Mouse (Mus musculus) right cerebral cortex, postnatal 4 days (tissue): ENCODE results near the gene Hsd17b11.

Experiments
- DNase-seq: peaks from one replicate; pipeline ENCODE4 v3.0.0-alpha.2; 2022

The Hsd17b11 gene

GRCm38 (mm10) chr5:104021597-104022378, at the start of gene Hsd17b11:
Gene Hsd17b11 (minus strand): TSS chr5:104021919.
- peak; percentile 57 for DNase-seq

- no peak for DNase-seq
These were observed 49.3 kb upstream of the Hsd17b11 start for GRCm38 (mm10) chr5:104071048-104071447.

- DNase-seq: no peak
These were observed 47.0 kb upstream of the Hsd17b11 start for GRCm38 (mm10) chr5:104068751-104069150.

- no peak for DNase-seq
These were observed 41.2 kb upstream of the Hsd17b11 start for GRCm38 (mm10) chr5:104062773-104063551.

- DNase-seq: no peak
These were observed 40.4 kb upstream of the Hsd17b11 start for GRCm38 (mm10) chr5:104061936-104062772.

GRCm38 (mm10) chr5:104060429-104060828, 38.7 kb upstream of the Hsd17b11 start:
- no peak for DNase-seq

GRCm38 (mm10) chr5:104059628-104060027, 37.9 kb upstream of the Hsd17b11 start:
- no peak for DNase-seq

- DNase-seq: peak; percentile 52
These were observed 36.3 kb upstream of the Hsd17b11 start for GRCm38 (mm10) chr5:104058021-104058420.

GRCm38 (mm10) chr5:104056295-104056694, 34.6 kb upstream of the Hsd17b11 start:
- DNase-seq: no peak

GRCm38 (mm10) chr5:104055816-104056215, 34.1 kb upstream of the Hsd17b11 start:
- no peak for DNase-seq

GRCm38 (mm10) chr5:104054938-104055337, 33.2 kb upstream of the Hsd17b11 start:
- no peak for DNase-seq

- no peak for DNase-seq
These were observed 31.2 kb upstream of the Hsd17b11 start for GRCm38 (mm10) chr5:104052956-104053355.

GRCm38 (mm10) chr5:104048139-104048538, 26.4 kb upstream of the Hsd17b11 start:
- DNase-seq: no peak

GRCm38 (mm10) chr5:104047200-104048105, 25.7 kb upstream of the Hsd17b11 start:
- no peak for DNase-seq

- DNase-seq: peak; percentile 91
These were observed 24.8 kb upstream of the Hsd17b11 start, which contains the start of gene Nudt9 for GRCm38 (mm10) chr5:104046256-104047199. Gene Nudt9 (plus strand): TSS chr5:104046306.

- DNase-seq: no peak
These were observed 22.0 kb upstream of the Hsd17b11 start for GRCm38 (mm10) chr5:104043704-104044103.

- DNase-seq: no peak
These were observed 21.2 kb upstream of the Hsd17b11 start for GRCm38 (mm10) chr5:104042906-104043305.

GRCm38 (mm10) chr5:104039154-104039932, 17.6 kb upstream of the Hsd17b11 start:
- DNase-seq: peak; percentile 30

GRCm38 (mm10) chr5:104036686-104037085, 15.0 kb upstream of the Hsd17b11 start:
- DNase-seq: no peak

- no peak for DNase-seq
These were observed 14.1 kb upstream of the Hsd17b11 start for GRCm38 (mm10) chr5:104035824-104036223.
